Mouse (Mus musculus): Measurements from ENCODE around the gene Olfr1256. TPM values are rescaled to one million over a fixed set of nuclear protein-coding genes. Genes with fewer than 3 reads are reported as not detected.

The Olfr1256 gene
- total RNA-seq (2021), result under 1 TPM in 1 of 2 experiments, not detected in 1; 0.05 TPM

DNA sequence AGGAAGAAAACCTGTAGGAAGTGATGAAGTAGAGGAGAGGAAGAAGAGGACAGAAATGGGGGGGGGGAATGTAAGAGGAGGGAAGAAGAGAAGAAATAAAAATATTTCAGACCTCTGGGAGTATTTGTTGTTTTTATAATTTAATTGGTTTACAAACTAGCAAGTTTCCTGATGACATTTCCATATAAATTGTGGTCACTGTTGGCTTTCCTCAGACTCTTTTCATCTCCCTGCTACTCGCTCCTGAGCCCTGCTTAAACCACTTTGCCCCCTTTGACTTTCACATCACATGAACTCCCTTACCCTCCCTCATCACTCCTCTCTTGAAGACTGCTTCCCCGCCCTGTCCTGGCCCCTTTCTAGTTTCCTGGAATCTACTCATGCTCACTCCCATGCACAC is at the start of gene Olfr1256:
Gene Olfr1256 (minus strand): TSS at position 101 of the 400 bp plus-strand sequence.
- no peak for DNase-seq

DNA sequence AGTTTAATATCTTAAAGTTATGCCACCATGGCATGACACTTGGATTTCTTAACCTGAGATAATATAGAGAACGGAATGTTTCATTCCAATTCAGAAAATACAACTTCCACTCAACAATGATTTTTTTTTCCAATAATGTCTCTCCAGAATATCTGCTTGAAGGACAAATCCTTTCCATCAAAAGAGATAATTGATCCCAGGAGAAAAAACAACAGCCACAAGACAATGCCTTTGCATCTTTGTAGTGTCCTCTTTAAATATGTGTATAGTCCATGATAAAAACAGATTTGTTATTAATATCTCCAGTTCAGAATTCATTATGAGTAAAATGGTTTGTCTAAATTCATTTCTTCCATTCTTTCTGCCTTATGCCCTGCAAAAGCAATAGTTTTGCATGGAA is 36.8 kb upstream of the Olfr1256 start, which contains the start of gene Olfr1257:
Gene Olfr1257 (plus strand): TSS at position 301 of the 400 bp plus-strand sequence.
- no peak for DNase-seq

DNA sequence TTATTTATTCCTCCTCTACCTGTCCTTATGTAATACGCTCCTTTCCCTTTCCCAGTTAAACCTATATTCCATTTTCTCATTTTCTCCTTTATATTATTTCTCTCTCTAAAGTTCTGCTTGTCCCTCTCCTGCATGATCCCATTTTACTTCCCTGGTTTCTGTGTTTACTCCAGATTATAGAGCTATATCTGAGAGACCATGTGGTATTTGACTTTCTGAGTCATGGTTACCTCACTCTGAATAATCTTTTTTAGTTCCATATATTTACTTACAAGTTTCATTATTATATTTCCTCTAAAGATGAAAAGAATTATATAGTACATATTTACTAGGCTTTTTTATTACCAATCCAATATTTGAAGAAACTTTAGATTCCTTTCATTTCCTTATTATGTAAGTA is 7.9 kb upstream of the Olfr1256 start:
- no peak for DNase-seq

- DNase-seq, result no peak
Observed at GRCm38 (mm10) chr2:89848105-89848504, 6.8 kb upstream of the Olfr1256 start, which contains the start of gene Olfr48. Olfr48 (minus strand) TSS chr2:89848205.

GRCm38 (mm10) chr2:89820216-89820615 is 21.1 kb downstream of the Olfr1256 start:
- DNase-seq, result no peak

DNA sequence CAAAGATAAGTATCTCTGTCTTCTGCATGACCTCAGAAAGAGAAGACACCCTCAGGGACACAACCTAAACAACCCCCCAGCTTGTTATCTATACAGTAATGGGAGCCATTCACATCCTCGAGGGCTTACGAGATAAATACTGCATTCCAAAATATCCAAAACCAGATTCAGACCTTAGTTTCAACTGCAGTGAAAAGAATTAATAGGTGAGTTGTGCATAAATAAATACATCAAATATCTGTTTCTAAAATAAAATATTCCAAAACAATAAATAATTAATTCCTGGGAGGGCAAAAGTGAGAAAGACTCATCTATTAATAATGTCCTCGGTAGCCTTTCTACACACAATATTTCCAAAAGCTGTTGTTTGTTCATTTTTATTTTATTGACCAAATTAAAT is 29.6 kb downstream of the Olfr1256 start, which contains the start of gene Olfr1255:
Gene Olfr1255 (plus strand): TSS at position 301 of the 400 bp plus-strand sequence.
- DNase-seq, result no peak

GRCm38 (mm10) chr2:89810751-89811150 is 30.6 kb downstream of the Olfr1256 start:
- no peak for DNase-seq

DNA sequence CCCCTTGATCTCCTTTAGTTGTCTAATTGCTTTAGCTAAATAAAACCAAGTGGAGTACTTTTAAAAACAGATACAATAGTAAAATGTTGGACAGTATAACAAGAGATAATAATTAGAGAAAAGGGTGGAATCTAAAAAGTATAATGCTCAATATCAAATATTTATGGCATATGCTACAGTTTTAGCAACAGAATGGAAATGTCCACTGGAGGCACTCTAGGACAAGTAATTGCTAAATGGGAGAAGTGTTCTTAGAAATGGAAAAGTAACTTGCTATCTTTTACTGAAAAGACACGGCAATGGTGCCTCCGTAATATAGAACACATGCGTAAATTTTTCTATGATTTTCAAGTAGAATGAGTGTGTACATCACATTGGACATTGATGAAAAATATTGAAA is 41.8 kb downstream of the Olfr1256 start:
- DNase-seq, result no peak

DNA sequence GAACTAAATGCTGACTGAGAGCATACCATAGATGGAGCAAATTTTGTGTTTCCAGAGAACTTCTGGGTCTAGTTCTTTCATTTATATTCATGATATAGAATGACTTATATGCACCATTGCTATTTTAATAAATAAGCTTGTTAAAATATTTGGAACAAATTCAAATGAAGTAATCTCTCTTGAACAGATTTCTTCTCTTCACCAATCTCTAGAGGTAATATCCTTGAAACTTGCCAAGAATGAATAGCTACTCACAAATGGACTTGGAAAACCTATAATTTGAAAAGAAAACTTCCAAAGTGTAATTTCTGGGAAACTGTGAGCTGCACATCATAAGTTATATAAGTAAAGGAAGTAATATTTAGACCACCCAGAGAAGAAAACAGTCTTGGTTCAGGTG is 47.8 kb downstream of the Olfr1256 start, which contains the start of gene Olfr1254:
Gene Olfr1254 (minus strand): TSS at position 101 of the 400 bp plus-strand sequence.
- DNase-seq, result no peak

Other genes starting within 250 kb of the Olfr1256 start
- gene Olfr1246, start 248.4 kb downstream of the Olfr1256 start, total RNA-seq (2021), result not detected
- gene Olfr1247, start 227.4 kb downstream of the Olfr1256 start, total RNA-seq (2021), result under 1 TPM; 0.08 to 0.10 TPM
- not detected for gene Olfr1248, start 223.3 kb downstream of the Olfr1256 start, total RNA-seq (2021)
- not detected for gene Olfr1249, start 206.6 kb downstream of the Olfr1256 start, total RNA-seq (2021)
- gene Olfr1250, start 180.1 kb downstream of the Olfr1256 start, total RNA-seq (2021), result under 1 TPM in 1 of 2 experiments, not detected in 1; 0.10 TPM
- not detected for gene Olfr1251, start 169.6 kb downstream of the Olfr1256 start, total RNA-seq (2021)
- gene Olfr1252, start 116.5 kb downstream of the Olfr1256 start, total RNA-seq (2021), result not detected
- gene Olfr1253, start 84.5 kb downstream of the Olfr1256 start, total RNA-seq (2021), result not detected
- gene Olfr1254, start 47.9 kb downstream of the Olfr1256 start, total RNA-seq (2021), result not detected
- gene Olfr1255, start 29.5 kb downstream of the Olfr1256 start, total RNA-seq (2021), result not detected
- gene Olfr48, start 6.7 kb upstream of the Olfr1256 start, total RNA-seq (2021), result not detected
- gene Olfr1257, start 36.9 kb upstream of the Olfr1256 start, total RNA-seq (2021), result not detected
- not detected for gene Olfr1258, start 85.8 kb upstream of the Olfr1256 start, total RNA-seq (2021)
- gene Olfr1259, start 107.1 kb upstream of the Olfr1256 start, total RNA-seq (2021), result not detected
- not detected for gene Olfr1260, start 132.8 kb upstream of the Olfr1256 start, total RNA-seq (2021)
- gene Olfr1261, start 149.7 kb upstream of the Olfr1256 start, total RNA-seq (2021), result not detected
- not detected for gene Olfr1262, start 158.6 kb upstream of the Olfr1256 start, total RNA-seq (2021)
- not detected for gene Olfr1263, start 170.6 kb upstream of the Olfr1256 start, total RNA-seq (2021)
- gene Olfr1264, start 184.0 kb upstream of the Olfr1256 start, total RNA-seq (2021), result not detected
- not detected for gene Olfr1265, start 193.8 kb upstream of the Olfr1256 start, total RNA-seq (2021)
- gene Olfr140, start 222.0 kb upstream of the Olfr1256 start, total RNA-seq (2021), result not detected